Mouse (Mus musculus) ZHBTc4 (cell line): ENCODE results near the gene Polr1e.
A peak's percentile ranks its signal among the peaks of the same experiment; 100 is the strongest.
"Not testable (repeated sequence)": the region's sequence is repeated elsewhere in the genome, so short reads cannot be mapped to it uniquely, and the experiment has no call there.

Experiments
- DNase-seq: peaks from one replicate; pipeline ENCODE4 v3.0.0-alpha.2; 2011; ENCODE audit warnings: low read depth, low spot score

Polr1e gene

DNA sequence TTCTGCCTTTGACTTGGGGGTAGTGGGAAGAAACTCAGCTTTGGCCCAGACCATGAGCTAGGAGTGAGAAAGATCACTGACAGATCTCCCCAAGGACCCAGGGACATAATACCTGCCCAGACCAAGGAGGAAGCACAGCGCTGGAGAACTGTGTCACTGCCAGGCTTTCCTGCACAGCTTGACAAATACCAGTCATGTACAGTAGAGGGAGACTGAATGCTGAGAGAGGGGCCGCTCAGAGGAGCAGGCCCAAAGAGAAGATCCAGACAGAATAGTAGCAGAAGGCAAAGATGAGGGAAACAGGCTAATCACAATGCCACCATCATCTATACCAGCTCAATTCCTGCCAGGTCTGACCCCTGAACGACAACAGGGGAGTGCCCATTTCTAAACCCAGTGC lies 36.5 kb downstream of the Polr1e start:
- peak; percentile 29 for DNase-seq

DNA sequence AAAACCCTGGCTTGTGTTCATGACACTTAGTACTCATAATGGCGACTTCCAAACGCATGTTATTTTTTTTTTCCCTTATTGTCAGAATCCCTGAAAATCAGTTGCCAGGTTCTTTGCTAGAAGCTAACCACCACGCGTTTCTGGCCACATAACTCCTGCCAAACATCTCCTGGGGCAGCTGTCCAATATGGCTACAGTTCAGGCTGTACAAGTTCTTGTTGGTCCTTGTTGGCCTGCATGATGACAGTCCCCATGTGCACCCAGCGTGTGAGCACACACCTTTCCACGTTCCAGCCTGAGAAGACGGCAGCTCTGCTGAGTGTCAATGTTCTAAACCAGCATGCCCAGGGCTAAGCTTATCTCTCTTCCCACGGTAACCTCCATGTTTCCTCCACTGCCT lies 37.1 kb downstream of the Polr1e start:
- DNase-seq: no peak

- DNase-seq: not testable (repeated sequence)
Measured at GRCm38 (mm10) chr4:45063836-45064235, 45.5 kb downstream of the Polr1e start.

GRCm38 (mm10) chr4:45064577-45064976 lies 46.2 kb downstream of the Polr1e start:
- no peak for DNase-seq

GRCm38 (mm10) chr4:45066036-45066730 lies 47.8 kb downstream of the Polr1e start:
- DNase-seq: no peak

GRCm38 (mm10) chr4:45067742-45068141 lies 49.4 kb downstream of the Polr1e start:
- no peak for DNase-seq

DNA sequence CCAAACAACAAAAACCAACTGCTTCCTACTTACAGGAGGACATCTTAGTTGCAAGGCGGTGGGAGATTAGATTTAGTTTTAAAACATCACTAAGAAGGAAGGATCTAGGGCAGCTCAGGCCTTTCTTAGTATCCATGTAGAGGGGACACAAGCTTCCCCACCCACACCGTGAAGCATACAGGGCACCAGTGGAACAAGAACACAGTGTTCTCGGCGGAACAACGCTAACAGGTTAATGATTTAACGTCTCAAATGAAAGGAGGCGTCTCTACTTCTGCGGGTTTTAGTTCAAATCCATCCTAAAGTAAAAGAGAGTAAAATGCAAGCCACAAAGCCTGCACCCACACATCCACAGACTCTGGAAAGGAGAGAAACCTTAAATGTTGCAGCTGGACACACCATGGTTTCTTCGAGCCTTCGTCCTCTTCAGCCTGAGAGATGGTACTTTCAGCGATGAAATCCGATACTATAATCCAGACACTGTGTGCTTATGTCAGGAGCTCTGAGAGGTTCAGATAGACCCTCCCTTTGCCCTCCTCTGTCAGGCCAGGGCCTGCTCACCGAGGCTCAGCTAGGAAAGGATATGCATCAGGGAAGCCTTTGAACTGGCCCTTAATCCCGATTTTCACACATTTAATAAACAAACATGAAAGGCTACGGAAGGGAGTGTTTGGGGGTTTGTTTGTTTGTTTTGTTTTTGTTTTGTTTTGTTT lies 54.0 kb downstream of the Polr1e start:
- DNase-seq: no peak

DNA sequence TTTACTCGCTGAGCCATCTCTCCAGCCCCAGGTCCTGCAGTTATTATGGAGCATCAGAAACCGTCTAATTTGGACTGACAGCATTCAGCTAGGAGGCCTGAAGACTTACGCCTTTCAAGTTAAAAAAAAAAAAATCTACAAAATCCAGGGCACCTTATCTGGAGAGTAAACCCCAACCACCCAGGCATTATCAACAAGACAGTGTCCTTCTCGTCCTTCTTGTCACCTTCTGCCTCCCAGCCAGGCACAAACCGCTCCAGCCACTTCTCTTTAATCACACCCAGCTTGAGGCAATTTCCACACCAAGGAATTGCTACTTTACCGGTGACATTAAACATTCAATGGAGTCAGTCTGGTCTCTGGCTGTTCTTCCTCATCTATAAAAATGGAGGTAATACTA lies 55.2 kb downstream of the Polr1e start:
- no peak for DNase-seq

DNA sequence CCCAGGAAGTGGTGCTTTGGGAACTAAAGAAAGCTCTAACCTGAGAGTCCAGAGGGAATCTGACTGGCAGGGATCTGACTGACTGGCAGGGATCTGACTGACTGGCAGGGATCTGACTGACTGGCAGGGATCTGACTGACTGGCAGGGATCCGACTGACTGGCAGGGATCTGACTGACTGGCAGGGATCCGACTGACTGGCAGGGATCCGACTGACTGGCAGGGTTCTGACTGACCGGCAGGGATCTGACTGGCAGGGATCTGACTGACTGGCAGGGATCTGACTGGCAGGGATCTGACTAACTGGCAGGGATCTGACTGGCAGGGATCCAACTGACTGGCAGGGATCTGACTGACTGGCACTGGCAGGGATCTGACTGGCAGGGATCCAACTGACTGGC lies 62.7 kb downstream of the Polr1e start:
- DNase-seq: not testable (repeated sequence)

DNA sequence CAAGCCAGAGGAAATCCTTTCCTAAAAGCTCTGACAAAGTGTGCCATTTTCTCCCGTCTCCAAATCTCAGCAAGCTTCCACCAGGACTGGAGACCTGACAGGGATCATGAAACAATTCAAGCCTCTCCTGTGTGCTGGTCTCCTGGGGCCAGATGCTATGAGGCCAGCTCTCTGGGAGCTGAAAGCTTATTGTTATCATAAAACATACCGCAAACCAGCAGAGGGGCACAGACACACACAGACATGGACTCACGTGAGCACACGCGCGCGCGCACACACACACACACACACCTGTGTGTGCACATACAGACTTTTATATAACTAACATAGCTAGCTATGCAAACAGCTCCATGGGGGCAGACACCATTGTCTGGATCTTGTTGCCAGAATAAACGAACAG lies 64.6 kb downstream of the Polr1e start:
- no peak for DNase-seq

DNA sequence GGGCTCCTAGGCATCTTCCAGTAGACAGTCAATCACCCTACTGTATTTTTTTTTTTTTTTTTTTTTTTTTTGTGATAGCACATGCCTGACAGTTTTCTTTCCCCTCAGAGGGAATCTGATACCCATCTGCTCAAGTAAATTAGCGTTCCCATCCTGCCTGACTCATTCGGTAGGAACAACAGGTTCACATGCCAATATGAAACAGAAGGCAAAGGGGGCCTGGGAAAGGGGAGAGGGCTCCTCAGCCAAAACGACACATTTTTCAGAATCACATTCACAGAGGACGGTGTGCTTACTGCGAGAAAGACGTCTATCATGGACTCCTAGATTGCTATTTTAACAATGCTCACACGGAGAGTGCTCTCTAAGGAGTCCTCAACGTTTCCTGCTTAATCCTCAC lies 65.1 kb downstream of the Polr1e start:
- DNase-seq: no peak

DNA sequence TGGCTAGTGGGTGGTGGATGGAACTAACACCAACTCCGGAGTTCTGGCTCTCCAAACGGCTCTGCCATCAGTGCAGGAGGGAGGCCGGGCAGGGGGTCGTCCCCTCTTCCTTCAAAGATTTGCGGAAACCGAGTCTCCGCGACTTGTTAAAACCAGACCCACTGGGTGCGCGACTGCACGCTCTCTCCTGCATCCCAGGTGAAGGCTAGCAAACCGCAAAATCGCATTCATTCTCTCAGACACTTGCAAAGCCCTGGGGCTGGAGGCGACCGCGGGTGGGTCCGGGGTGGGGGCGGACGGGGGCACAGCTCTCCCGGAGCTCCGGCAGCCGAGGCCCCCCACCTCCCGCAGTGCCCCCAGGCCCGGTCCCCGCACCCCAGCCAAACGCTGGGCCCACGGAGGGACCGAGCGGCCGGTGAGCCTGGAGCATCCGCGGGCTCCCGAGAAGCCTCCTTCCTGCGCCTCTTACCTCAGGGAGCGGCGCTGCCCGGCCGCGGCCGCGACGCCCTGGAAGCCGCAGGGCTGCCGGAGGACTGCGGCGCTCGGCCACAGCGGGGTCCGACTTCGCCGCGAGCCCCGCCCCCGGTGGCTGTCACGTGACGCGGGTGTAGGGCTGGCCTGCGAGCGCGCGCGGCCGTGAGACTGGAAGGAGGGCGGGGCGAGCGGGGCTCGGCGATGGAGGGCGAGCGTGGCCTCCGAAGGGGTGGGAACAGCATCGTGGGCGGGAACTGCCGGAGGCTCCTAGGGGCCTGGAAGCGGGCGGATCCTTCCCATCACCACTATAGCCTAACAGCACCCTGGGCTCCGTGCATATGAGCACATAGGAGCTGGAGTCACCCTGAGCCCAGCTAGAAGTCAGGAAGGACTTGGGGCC lies 65.9 kb downstream of the Polr1e start, which contains the start of gene Fbxo10:
TSS of gene Fbxo10 (minus strand) at position 584 of the 874 bp plus-strand sequence.
- DNase-seq: peak; percentile 99

GRCm38 (mm10) chr4:45084895-45085290 lies 66.5 kb downstream of the Polr1e start:
- no peak for DNase-seq
